Mouse (Mus musculus): ENCODE results near the gene Gm21830. TPM values are rescaled to one million over a fixed set of nuclear protein-coding genes. Genes with fewer than 3 reads are reported as not detected.
"Not testable (repeated sequence)": the region's sequence is repeated elsewhere in the genome, so short reads cannot be mapped to it uniquely, and the experiment has no call there.

Gm21830 gene
- total RNA-seq (2021) = not detected

GRCm38 (mm10) chr2:67413425-67413824, at the start of gene Gm21830:
Gm21830 (plus strand) TSS chr2:67413725.
- not testable (repeated sequence) for DNase-seq

- peak in 1 of 2 experiments; percentile 3 for DNase-seq
These were observed 49.0 kb upstream of the Gm21830 start for GRCm38 (mm10) chr2:67364506-67364905.

GRCm38 (mm10) chr2:67378504-67378903, 35.0 kb upstream of the Gm21830 start:
- DNase-seq = no peak

- DNase-seq = no peak
These were observed 7.3 kb downstream of the Gm21830 start for GRCm38 (mm10) chr2:67420853-67421252.

GRCm38 (mm10) chr2:67422799-67423198, 9.3 kb downstream of the Gm21830 start:
- no peak for DNase-seq

- no peak for DNase-seq
These were observed 19.6 kb downstream of the Gm21830 start, which contains the start of gene Gm26727 for GRCm38 (mm10) chr2:67433081-67433480. Gm26727 (minus strand) TSS chr2:67433181.

GRCm38 (mm10) chr2:67438309-67438708, 24.8 kb downstream of the Gm21830 start:
- no peak for DNase-seq

- DNase-seq = no peak
These were observed 32.3 kb downstream of the Gm21830 start, which contains the start of gene Xirp2 for GRCm38 (mm10) chr2:67445780-67446179. Xirp2 (plus strand) TSS chr2:67446002.

GRCm38 (mm10) chr2:67446772-67447171, 33.2 kb downstream of the Gm21830 start:
- no peak for DNase-seq

- DNase-seq = peak; percentile 19 to 20
These were observed 33.7 kb downstream of the Gm21830 start for GRCm38 (mm10) chr2:67447206-67447605.

- DNase-seq = no peak
These were observed 47.3 kb downstream of the Gm21830 start for GRCm38 (mm10) chr2:67460857-67461256.

GRCm38 (mm10) chr2:67467036-67467435, 53.5 kb downstream of the Gm21830 start:
- no peak for DNase-seq

- not testable (repeated sequence) for DNase-seq
These were observed 56.5 kb downstream of the Gm21830 start for GRCm38 (mm10) chr2:67470030-67470429.

GRCm38 (mm10) chr2:67477753-67478152, 64.2 kb downstream of the Gm21830 start:
- peak in 1 of 2 experiments; percentile 33 for DNase-seq

GRCm38 (mm10) chr2:67481051-67481450, 67.5 kb downstream of the Gm21830 start:
- no peak for DNase-seq

Other genes starting within 250 kb of the Gm21830 start
- not detected for gene Gm26727, start 19.5 kb downstream of the Gm21830 start, total RNA-seq (2021)
- not detected for gene Xirp2, start 32.3 kb downstream of the Gm21830 start, total RNA-seq (2021)
- 10 to 100 TPM; 79.4 to 85.4 TPM for gene B3galt1, start 152.1 kb downstream of the Gm21830 start, total RNA-seq (2021)

Measured in layer of hippocampus, postnatal 36 days (tissue).